ENCODE assay signal across 21 mouse cellular contexts in the genomic region with DNA sequence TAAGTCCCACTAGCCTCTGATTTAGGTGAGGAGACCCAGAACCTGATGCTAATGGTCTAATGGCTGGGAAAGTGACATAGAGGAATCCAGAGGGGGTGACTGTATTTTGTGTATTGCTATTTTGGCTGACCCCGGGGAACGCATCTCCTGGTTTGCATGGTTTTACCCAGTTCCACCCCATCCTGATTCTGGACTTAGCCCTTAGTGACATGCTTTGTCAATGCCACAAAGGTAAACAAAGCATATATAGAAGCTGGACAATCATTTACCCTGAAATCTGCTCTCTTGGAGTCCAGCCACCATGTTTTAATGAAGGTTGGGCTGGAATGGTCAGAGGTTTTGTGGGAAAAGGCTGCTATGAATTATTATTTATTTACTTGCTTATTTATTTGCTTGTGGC. TPM values are rescaled to one million over a fixed set of nuclear protein-coding genes. Genes with fewer than 3 reads are reported as not detected.
"Had no signal": no experiment of that assay in that cellular context is flagged by ENCODE, and none has a peak within 500 bp of the region (broad histone marks: within the 10 kb centered on the region; RNA-seq: fewer than 3 reads in every experiment).

No protein-coding gene starts in this region.

- H3K4me1 ChIP-seq: limb, embryonic 15.5 days had no signal

- ATAC-seq: hindbrain, postnatal 0 days; lung, postnatal 0 days; midbrain, embryonic 13.5 days had no signal

- H3K27ac ChIP-seq: hindbrain, postnatal 0 days; limb, embryonic 15.5 days; midbrain, embryonic 13.5 days; stomach, postnatal 0 days had no signal

- DNase-seq: kidney, adult 8-10 months; kidney, postnatal 14 days; lung, postnatal 36 days; right cerebral cortex, adult 18-20 months; right cerebral cortex, postnatal 25 days; thymus, postnatal 14 days had no signal

- H3K36me3 ChIP-seq: limb, embryonic 15.5 days; midbrain, embryonic 13.5 days had no signal

- H3K4me2 ChIP-seq: limb, embryonic 15.5 days; midbrain, embryonic 13.5 days had no signal

- H3K9me3 ChIP-seq: limb, embryonic 15.5 days; midbrain, embryonic 13.5 days had no signal

- H3K9ac ChIP-seq: limb, embryonic 15.5 days; midbrain, embryonic 13.5 days had no signal

- H3K4me3 ChIP-seq: limb, embryonic 15.5 days; midbrain, embryonic 13.5 days had no signal

- H3K27me3 ChIP-seq: limb, embryonic 15.5 days; midbrain, embryonic 13.5 days had no signal

RNA-seq across cellular contexts. Expression of a gene that starts 2.0 kb away (rescaled TPM):
- total RNA-seq: hindbrain, postnatal 0 days; layer of hippocampus, adult 8-10 months; layer of hippocampus, postnatal 14 days; left cerebral cortex, adult 18-20 months; left cerebral cortex, postnatal 25 days; megakaryocyte progenitor cell, adult 5-6 weeks; midbrain, postnatal 0 days had no signal
- polyA plus RNA-seq: hindbrain, postnatal 0 days; intestine, embryonic 14.5 days; large intestine, adult 2 months; limb, embryonic 15.5 days; lung, postnatal 0 days; midbrain, embryonic 13.5 days; midbrain, postnatal 0 days; neural tube, embryonic 14.5 days; small intestine, adult 2 months; stomach, postnatal 0 days had no signal

RNA-seq across cellular contexts. Expression of a gene that starts 14.1 kb away (rescaled TPM):
- total RNA-seq: hindbrain, postnatal 0 days; layer of hippocampus, adult 8-10 months; midbrain, postnatal 0 days had no signal
- polyA plus RNA-seq: hindbrain, postnatal 0 days; intestine, embryonic 14.5 days; large intestine, adult 2 months; lung, postnatal 0 days; midbrain, embryonic 13.5 days; midbrain, postnatal 0 days; small intestine, adult 2 months had no signal

RNA-seq across cellular contexts. Expression of a gene that starts 26.5 kb away (rescaled TPM):
- total RNA-seq: megakaryocyte progenitor cell, adult 5-6 weeks had no signal
